Mouse (Mus musculus) C2C12 (cell line): ENCODE measurements around the gene Nfkbiz.

Source experiments
- CEBPB ChIP-seq: IDR thresholded peaks from one replicate; pipeline ENCODE4 v1.6.1; 2011; ENCODE audit warnings: low read depth, mild to moderate bottlenecking, control low read depth, moderate library complexity
- CTCF ChIP-seq: IDR thresholded peaks from one replicate; pipeline ENCODE4 v1.5.1; 2011; ENCODE audit not compliant: control insufficient read depth, insufficient read depth, insufficient read length
- MAX ChIP-seq: IDR thresholded peaks from one replicate; pipeline ENCODE4 v1.6.1; 2011; ENCODE audit warnings: mild to moderate bottlenecking, control low read depth
- MYOG ChIP-seq: IDR thresholded peaks from one replicate; pipeline ENCODE4 v1.6.1; 2011; ENCODE audit not compliant: control insufficient read depth, insufficient read length; ENCODE audit errors: extremely low read depth
- USF1 ChIP-seq: IDR thresholded peaks from one replicate; pipeline ENCODE4 v1.6.1; 2011; ENCODE audit warnings: low read depth, mild to moderate bottlenecking, control low read depth, moderate library complexity

GRCm38 (mm10) chr16:55776329-55776728 is 62.4 kb downstream of the Nfkbiz start:
- TF ChIP-seq CTCF (no peak), MAX (no peak), USF1 (no peak), CEBPB (no peak), MYOG (no peak)
